Mouse (Mus musculus) midbrain, embryonic 10.5 days (tissue): Measurements from ENCODE around the gene March4. TPM values are rescaled to one million over a fixed set of nuclear protein-coding genes. Genes with fewer than 3 reads are reported as not detected.
A peak's percentile ranks its signal among the peaks of the same experiment; 100 is the strongest.

ENCODE experiments used
- DNase-seq: peaks from one replicate; pipeline ENCODE4 v3.0.0-alpha.2; 2017; ENCODE audit warnings: low spot score
- H3K27ac ChIP-seq: fragments of 300-500 bp; sonication (generic); replicated peaks from 2 replicates; pipeline ENCODE4 v1.5.1; 2016; ENCODE audit warnings: mild to moderate bottlenecking
- H3K27me3 ChIP-seq: fragments of 300-500 bp; sonication (generic); 2 replicates; pipeline ENCODE4 v1.6.1; 2016; ENCODE audit warnings: low read depth, mild to moderate bottlenecking; ENCODE audit not compliant: poor library complexity, severe bottlenecking
- H3K36me3 ChIP-seq: fragments of 300-500 bp; sonication (generic); 2 replicates; pipeline ENCODE4 v1.6.1; 2016; ENCODE audit warnings: mild to moderate bottlenecking, moderate library complexity
- H3K4me1 ChIP-seq: fragments of 300-500 bp; sonication (generic); 2 replicates; pipeline ENCODE4 v1.6.1; 2016
- H3K4me3 ChIP-seq: fragments of 300-500 bp; sonication (generic); 2 replicates; pipeline ENCODE4 v1.5.1; 2016; ENCODE audit warnings: mild to moderate bottlenecking, moderate library complexity
- H3K9me3 ChIP-seq: fragments of 300-500 bp; sonication (generic); replicated peaks from 2 replicates; pipeline ENCODE4 v1.6.1; 2016; ENCODE audit warnings: mild to moderate bottlenecking
- WGBS: fragments of 180-500 bp; shearing (Covaris S2); methylation state at CpG from one replicate; pipeline ENCODE4 v1.1.7; 2016; 5-methylcytosine and 5-hydroxymethylcytosine counted together
- polyA plus RNA-seq: library from polyadenylated mRNA; unstranded; fragments of >200 nt; fragmentation: Nextera tagmentation; extraction: Ambion mirVana; gene quantifications from 2 replicates; pipeline ENCODE4 v1.2.1, GENCODE M21; 2016

March4 gene
- polyA plus RNA-seq, 1 experiment from 2014 or later: 0.22 TPM

DNA sequence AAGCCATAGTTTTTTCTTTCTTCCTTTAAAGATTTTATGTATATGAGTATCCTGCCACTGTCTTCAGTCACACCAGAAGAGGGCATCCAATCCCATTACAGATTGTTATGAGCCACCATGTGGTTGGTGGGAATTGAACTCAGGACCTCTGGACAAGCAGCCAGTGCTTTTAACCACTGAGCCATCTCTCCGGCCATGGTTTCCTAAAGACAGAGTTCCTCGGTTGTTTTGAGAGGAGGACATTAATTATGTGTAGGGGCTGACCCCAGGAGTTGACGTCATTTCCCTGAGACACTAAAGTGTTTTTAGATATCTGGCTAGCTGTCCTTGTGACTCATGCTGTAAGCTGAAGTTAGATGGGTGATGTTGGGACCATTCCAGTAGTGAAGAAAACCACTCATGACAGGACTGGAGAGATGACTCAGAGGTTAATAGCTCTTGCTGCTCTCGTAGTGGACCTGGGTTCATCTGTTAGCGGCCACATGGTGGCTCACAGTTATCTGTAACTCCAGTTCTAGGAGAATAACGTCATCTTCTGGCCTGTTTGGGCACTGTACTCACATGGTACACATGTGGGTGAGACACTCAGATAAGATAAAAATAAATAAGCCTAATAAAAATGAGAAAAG, 27.7 kb upstream of the March4 start:
- no peak overlapping the region for H3K27ac ChIP-seq
- 84% methylated on average over 6 of the region's 6 CpGs for WGBS
- no peaks in the 10 kb centered on the region for H3K36me3 ChIP-seq
- H3K27me3 ChIP-seq: no peaks in the 10 kb centered on the region
- no peak overlapping the region for H3K4me3 ChIP-seq
- no peaks in the 10 kb centered on the region for H3K9me3 ChIP-seq
- no peak for DNase-seq
- peaks cover 14% of the 10 kb centered on the region for H3K4me1 ChIP-seq

DNA sequence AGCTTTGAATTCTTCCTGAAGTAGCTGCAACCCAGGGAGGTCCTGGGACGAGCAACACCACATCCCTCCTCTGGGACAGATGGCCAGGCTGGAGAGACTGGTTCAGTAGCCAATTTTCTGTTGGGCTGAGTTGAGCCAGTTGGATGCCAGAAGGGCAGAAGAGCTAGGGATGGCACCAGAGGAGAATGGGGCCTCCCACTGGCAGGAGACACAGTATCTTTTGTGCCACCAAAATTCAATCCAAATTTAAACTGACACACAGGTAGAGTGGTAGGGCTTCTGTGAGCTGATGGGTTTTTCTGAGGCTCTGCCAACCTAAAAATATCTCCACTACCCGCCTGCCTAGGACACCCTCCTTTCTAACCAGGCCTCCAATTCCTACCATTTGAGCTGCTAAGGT, 21.9 kb upstream of the March4 start:
- Histone ChIP-seq H3K27me3 (no peaks in the 10 kb centered on the region), H3K36me3 (no peaks in the 10 kb centered on the region), H3K27ac (no peak overlapping the region), H3K9me3 (no peaks in the 10 kb centered on the region), H3K4me1 (no peaks in the 10 kb centered on the region), H3K4me3 (no peak overlapping the region)
- 69% methylated on average over 2 of the region's 2 CpGs for WGBS
- no peak for DNase-seq

DNA sequence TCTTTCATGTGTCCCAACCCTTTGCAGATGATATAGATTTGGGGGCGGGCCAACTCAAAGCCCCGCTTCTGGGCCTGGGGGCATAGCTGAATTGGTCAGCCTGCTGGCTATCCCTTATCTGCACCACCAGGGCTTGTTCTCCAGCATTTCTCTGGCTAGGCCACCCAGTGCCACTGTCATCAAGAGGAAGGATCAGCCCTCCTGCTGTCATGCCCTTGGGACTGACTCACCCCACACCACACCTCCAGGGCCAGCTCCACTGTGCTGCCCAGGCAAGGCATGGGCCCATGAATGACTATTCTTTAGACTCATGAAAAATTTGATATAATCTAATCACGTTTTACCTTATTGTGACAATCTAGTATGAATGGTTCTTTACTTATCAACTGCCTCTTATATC, 19.7 kb upstream of the March4 start:
- Histone ChIP-seq H3K9me3 (no peaks in the 10 kb centered on the region), H3K4me3 (no peak overlapping the region), H3K4me1 (no peaks in the 10 kb centered on the region), H3K27me3 (no peaks in the 10 kb centered on the region), H3K36me3 (no peaks in the 10 kb centered on the region), H3K27ac (no peak overlapping the region)
- WGBS: 91% methylated on average over 3 of the region's 3 CpGs
- DNase-seq: no peak

DNA sequence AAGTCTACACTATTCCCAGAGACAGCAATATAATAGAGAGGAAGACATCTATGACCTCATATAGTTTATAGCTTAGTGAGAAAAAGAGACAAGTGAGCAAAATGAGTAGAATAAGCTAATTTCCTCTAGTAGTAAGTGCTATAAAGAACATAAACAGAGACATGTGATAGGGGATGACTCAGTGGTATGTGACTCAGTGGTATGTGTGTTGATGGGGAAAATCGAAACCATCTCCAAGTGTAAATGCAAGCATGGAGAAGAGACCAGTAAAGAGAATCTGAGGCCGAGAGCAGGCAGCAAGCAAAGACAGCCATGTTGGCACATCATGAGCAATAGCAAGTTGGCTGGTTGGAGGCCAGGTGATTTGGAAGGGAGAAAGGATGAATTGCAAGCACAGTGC, 13.6 kb upstream of the March4 start:
- H3K4me1 ChIP-seq: no peaks in the 10 kb centered on the region
- no peaks in the 10 kb centered on the region for H3K9me3 ChIP-seq
- H3K27me3 ChIP-seq: no peaks in the 10 kb centered on the region
- H3K4me3 ChIP-seq: no peak overlapping the region
- H3K36me3 ChIP-seq: no peaks in the 10 kb centered on the region
- no peak overlapping the region for H3K27ac ChIP-seq
- DNase-seq: no peak
- WGBS: 93% methylated on average over 2 of the region's 2 CpGs

DNA sequence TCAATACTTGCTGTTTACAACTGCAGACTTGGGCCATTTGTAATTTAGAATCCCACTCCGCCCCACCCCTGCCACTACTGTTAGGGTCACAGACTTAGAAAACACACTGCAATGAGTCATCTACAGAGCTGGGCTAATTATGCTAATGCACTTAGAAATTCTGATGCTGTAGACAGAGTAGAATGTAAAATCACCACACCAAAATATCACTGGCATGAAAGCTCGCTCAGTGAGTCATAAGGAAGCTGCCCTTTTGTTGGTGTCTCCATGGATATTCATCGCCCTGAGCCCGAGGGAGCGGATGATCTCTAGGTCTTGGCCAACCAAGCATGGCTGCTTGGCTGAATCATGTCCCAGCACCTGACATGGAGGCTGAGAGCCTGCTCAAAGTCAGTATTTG, 1.5 kb upstream of the March4 start:
- Histone ChIP-seq H3K27me3 (peaks cover 41% of the 10 kb centered on the region), H3K4me3 (no peak overlapping the region), H3K9me3 (no peaks in the 10 kb centered on the region), H3K36me3 (no peaks in the 10 kb centered on the region), H3K27ac (no peak overlapping the region), H3K4me1 (peaks cover 20% of the 10 kb centered on the region)
- DNase-seq: no peak
- WGBS: 84% methylated on average over 5 of the region's 5 CpGs

DNA sequence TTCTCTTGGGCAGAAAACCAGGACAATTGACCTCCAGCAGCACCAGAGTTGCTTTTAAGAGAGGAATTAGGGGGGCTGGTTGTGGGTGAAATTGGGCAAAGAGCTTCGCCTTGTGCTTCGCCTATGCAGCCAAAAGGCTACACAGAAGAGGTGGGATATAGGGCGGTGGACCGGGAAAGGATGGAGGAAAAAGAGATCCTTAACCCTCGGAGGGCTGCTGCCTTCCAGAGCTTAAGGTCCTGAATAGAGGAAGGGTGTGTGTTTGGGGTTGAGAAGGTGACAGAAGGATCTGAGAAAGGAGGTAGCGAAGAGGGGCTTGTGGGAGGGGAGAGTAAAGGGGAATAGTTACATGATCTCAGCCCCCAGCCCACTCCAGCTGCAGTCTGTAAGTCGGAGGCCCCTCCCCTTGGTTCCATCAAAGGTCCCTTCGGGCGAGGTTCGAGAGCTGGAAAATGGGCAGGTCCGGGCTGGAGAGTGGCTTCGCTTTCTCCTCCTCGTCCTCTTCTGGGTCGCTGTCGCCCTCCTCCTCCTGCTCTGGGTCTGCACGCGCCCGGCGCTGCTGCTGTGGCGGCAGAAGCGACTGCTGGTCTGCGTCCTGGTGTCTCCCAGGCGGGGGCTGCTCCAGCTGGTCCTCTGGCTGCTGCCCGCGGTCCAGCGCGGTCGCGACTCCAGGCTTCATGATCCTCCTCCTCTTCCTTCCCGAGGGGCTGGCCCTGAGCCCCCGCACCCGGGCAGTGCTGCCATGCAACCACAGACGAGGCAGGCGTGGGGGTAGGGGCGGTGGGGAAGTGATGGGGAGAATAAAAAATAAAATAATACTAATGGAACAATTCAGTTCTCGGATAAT, 782 bp downstream of the March4 start:
- WGBS: 1% methylated on average over 36 of the region's 36 CpGs
- no peaks in the 10 kb centered on the region for H3K9me3 ChIP-seq
- H3K27ac ChIP-seq: peak overlapping the region; percentile 15
- DNase-seq: peak; percentile 40
- peaks cover 20% of the 10 kb centered on the region for H3K4me1 ChIP-seq
- no peaks in the 10 kb centered on the region for H3K36me3 ChIP-seq
- peak overlapping the region; percentile 55 for H3K4me3 ChIP-seq
- peaks cover 41% of the 10 kb centered on the region for H3K27me3 ChIP-seq

DNA sequence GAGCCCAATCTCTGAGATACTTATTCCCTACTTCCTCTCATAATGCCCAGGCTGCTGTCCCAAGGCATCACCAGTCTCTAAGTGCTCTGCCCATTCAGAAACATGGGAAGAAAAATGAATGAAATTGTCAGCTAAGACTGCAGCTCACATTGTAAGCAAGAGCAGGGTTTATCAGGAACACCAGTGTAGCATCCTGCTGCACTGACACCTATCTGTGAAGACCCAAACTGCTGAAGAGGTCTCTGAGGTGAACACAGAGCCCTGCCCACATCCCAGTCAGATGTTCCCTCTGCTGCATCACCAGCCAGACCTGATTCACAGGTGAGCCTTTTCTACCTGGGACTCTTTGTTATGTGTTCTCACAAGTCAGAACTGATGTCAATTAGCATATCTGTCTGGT, 3.3 kb downstream of the March4 start:
- no peaks in the 10 kb centered on the region for H3K36me3 ChIP-seq
- no peak overlapping the region for H3K4me3 ChIP-seq
- DNase-seq: no peak
- H3K4me1 ChIP-seq: peaks cover 20% of the 10 kb centered on the region
- H3K9me3 ChIP-seq: no peaks in the 10 kb centered on the region
- H3K27ac ChIP-seq: no peak overlapping the region
- peaks cover 41% of the 10 kb centered on the region for H3K27me3 ChIP-seq

DNA sequence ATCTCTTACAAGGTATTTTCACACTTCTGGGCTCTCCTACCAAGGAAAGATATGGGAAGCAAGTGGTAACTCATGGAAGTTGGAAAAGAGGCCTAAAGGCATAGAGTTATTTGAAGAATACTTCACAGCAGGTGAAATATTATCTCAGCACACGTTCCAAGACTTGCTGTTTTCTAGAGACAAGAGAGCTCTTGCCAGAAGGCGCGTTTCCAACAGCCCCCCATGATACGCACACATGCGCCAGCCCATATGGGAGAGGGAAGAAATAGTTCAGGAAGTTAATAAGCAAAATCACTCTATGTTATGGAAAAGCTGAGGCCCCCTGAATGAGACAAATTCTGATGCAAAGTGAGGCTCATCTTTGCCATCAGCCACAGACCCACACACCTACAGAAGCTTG, 3.8 kb downstream of the March4 start:
- no peaks in the 10 kb centered on the region for H3K9me3 ChIP-seq
- no peak for DNase-seq

DNA sequence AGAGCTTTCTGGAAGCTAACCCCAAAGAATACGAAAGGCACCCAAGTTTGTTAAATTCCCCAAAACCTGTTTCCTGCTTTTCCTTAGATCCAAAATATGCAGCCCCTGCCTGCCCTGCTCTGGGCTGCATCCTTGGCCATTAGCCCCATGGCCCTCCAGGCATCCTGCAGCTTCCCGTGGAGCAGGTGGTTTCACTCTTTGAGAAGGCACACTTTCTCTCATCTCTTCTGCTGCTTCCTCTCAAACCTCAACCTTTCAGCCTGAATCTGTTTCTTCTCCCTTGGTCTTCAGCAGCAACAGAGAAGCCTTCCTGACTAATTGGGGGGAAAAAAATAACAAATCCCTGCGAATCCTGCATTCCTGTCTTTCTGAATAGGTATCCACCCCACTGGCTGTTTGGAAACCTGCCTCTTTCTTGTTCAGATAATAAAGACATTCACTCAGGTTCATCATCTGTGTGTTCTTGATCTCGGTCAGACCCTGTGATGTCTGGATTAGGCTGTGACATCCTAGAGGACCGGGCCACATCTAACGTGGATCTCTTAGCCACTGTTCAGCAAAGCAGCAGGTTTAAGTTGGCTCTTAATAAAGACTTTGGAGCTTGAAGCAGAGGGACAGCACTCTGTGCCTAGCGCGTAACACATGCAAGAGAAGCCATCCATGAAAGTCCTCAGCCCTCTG, 6.1 kb downstream of the March4 start:
- WGBS: 73% methylated on average over 8 of the region's 8 CpGs
- no peak overlapping the region for H3K4me3 ChIP-seq
- no peaks in the 10 kb centered on the region for H3K36me3 ChIP-seq
- H3K27ac ChIP-seq: no peak overlapping the region
- H3K27me3 ChIP-seq: peaks cover 17% of the 10 kb centered on the region
- no peak for DNase-seq
- no peaks in the 10 kb centered on the region for H3K9me3 ChIP-seq
- H3K4me1 ChIP-seq: peaks cover 2% of the 10 kb centered on the region

More for the DNA sequence above, 3.8 kb downstream of the March4 start:
- WGBS: 88% methylated on average over 5 of the region's 5 CpGs
- Histone ChIP-seq H3K4me3 (no peak overlapping the region), H3K27ac (no peak overlapping the region), H3K36me3 (no peaks in the 10 kb centered on the region), H3K4me1 (peaks cover 20% of the 10 kb centered on the region), H3K27me3 (peaks cover 38% of the 10 kb centered on the region)

DNA sequence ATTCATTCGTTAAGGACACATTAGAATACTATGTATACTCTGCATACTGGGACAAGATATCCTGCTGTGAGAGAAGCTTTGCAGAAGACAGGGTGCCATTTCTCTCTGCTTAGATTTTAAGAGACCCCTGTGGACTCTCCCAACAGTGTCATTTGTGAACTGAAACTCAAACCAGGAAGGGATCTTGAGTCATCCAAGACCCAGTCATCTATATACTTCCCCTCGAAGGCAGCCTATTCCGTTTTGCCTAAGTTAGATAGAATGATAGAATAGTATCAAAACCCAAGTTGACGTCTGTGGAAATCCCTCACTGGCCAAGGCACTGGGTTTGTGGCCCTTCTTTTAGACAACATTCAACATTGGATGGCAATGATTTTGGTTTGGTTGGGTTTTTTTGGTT, 7.5 kb downstream of the March4 start:
- no peak overlapping the region for H3K27ac ChIP-seq
- WGBS: 87% methylated on average over 4 of the region's 4 CpGs
- H3K9me3 ChIP-seq: no peaks in the 10 kb centered on the region
- peaks cover 2% of the 10 kb centered on the region for H3K27me3 ChIP-seq
- no peak overlapping the region for H3K4me3 ChIP-seq
- DNase-seq: no peak
- no peaks in the 10 kb centered on the region; the same call in 1 of the 2 replicates for H3K4me1 ChIP-seq
- no peaks in the 10 kb centered on the region for H3K36me3 ChIP-seq

DNA sequence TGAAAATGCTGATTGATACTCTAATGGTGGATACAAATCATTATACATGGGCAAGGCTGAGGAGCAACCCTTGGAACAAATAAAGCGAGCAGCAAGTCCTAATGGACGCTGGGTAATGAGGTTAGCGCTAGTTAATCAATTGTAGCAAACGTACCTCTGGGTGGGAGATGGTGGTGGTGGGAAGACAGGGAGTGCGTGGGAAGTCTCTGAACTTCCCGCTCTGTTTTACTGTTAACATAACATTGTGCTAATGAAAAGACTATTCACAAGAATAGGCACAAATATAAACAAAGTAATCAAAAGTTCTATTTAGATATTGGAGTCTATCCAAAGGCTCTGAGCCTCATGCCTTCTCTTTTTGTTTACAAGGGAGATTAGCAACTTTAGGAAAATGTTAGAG, 13.1 kb downstream of the March4 start:
- Histone ChIP-seq H3K36me3 (no peaks in the 10 kb centered on the region), H3K4me3 (no peak overlapping the region), H3K4me1 (no peaks in the 10 kb centered on the region), H3K27me3 (no peaks in the 10 kb centered on the region), H3K9me3 (no peaks in the 10 kb centered on the region), H3K27ac (no peak overlapping the region)
- DNase-seq: no peak
- WGBS: 84% methylated on average over 6 of the region's 6 CpGs

DNA sequence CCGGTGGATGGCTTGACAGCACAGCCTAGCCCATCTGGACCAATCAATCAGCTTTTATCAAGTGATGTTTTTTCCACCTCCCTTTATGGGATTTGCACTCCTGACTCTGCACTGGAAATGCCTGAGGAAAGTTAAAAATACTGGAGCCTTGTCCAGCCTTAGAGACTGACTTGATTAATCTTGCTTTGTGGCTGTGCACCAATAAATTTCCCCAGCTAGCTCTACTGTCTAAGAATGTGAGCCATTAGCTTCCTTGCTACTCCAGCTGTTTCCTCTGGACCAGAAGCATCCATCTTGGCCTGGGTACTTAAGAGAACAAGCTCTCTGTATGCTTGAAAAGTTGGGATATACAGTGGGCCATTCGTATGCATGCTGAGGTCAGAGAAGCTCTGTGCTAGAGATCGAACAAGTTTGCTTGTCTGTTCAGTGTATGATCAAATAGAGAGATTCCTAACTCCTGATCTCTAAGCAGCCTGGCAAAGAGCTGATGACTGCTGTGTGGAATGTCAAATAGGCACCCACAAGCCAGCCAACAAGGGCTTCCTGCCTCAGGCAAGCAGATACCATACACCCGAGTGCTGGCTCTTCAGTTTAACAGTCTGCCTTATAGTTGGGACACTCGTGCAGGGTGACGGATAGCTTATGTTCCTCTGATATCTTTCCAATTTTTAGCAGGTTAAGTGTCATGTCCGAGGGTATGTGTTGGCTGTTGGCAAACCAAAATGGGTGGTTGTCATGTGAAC, 25.8 kb downstream of the March4 start:
- H3K36me3 ChIP-seq: no peaks in the 10 kb centered on the region
- no peak for DNase-seq
- WGBS: 90% methylated on average over 7 of the region's 7 CpGs
- no peaks in the 10 kb centered on the region for H3K9me3 ChIP-seq
- no peaks in the 10 kb centered on the region for H3K27me3 ChIP-seq
- no peak overlapping the region for H3K27ac ChIP-seq
- H3K4me3 ChIP-seq: no peak overlapping the region
- H3K4me1 ChIP-seq: no peaks in the 10 kb centered on the region
